Mouse (Mus musculus) E14TG2a.4 (cell line): ENCODE measurements at regions not wholly inside any gene's neighbourhood (a gene's known extent, or its start where the extent isn't known, plus 50 kb on each side); places are given as distances from the start of the nearest gene placed in this dataset.

Source experiments
- CTCF ChIP-seq: conservative IDR thresholded peaks from 2 replicates; pipeline ENCODE4 v1.5.1; 2014; ENCODE audit warnings: low read length
- NANOG ChIP-seq: IDR thresholded peaks from 2 replicates; pipeline ENCODE4 v1.6.1; 2014; ENCODE audit warnings: borderline replicate concordance, low read length, mixed read lengths

DNA sequence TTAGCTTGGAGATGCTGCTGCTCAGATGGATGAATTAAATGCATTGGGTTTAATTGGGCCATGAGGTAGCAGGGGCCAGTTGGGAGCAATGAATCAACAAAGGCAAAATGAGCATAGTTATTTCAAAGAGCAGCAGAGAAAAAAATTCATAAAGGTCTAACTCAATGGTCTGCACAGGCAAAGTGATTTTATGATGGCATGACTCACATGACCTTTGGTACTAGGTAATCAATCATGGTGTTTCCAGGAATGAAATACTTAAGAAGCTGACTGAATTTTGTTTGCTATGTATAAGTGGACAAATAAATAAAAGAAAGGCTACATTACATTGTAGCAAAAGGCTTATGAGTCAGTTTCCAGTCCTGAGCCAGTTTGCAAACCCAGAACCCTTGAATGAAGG, 158.5 kb downstream of the Ahr start:
- TF ChIP-seq CTCF (no peak), NANOG (no peak)
